Mouse (Mus musculus) right cerebral cortex, adult 18-20 months (tissue): ENCODE results near the gene Mrpl9.
A peak's percentile ranks its signal among the peaks of the same experiment; 100 is the strongest.

Source experiments
- DNase-seq: peaks from one replicate; pipeline ENCODE4 v3.0.0; 2022; ENCODE audit warnings: mixed read lengths

Mrpl9 gene

DNA sequence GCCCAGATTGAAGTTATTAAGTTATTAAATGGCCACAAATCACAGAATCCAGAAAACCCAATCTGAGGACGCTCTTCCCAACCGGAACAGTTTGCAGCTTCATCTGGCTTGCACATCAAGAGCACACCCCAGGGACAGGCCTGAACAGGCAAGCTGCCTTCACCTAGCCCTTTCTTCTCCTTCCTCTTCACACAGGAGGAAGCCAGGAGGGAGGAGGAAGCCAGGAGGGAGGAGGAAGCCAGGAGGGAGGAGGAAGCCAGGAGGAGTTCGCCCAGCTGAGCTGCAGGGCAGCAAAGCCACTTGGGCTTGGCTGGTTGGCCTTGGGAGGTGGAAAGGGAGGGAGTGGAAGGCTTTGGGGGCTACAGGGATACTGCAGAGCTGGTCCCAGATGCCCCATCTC is 25.8 kb downstream of the Mrpl9 start:
- DNase-seq, result no peak

DNA sequence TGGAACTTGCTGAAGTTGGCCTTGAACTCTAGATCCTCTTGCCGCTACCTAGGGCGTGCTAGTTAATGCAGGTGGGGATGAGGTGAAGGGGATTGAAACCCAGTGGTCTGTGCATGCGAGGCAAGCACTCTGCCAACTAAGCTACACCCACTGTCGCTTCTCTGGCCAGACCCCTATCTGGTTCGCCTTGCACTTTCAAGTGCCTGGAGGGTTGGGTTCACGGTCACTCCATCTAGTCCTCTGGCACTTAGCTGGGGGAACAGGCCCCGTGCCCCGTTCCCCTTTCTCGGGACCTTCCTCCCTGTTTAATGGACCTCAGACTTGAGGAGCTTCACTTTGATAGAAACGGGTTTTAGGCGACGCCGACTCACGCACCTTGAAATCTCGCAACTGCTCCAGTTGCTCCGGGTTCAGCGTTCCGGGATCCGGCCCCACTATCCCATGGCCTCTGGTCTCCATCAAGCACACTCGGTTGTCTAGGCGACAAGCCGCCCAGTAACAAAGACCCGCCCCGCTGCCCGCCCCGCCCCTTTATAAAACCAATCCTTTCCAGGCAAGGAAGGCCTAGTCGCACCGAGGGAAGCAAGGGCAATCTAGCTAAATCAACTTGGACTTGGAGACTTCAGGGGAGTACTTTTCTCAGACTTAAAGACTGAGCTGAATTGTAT is 29.5 kb downstream of the Mrpl9 start:
- no peak for DNase-seq

DNA sequence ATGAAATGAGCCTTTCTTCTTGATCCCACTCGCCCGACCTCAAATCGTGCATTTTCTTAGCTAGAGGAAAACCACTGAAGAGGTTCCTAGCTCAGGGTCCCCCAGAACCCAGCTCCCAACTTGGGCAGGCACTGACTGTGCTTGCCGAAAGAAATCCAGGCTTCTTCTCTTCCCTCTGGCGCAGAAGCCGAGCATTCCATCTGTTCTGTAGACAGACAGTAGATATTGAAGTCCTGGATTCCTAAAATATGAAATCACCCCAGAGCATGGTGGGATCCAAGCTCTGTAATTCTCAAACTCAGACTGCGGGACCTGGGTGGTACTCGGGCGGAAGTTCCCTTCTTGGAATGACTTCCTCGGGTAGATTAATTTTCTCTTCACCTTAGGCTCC is 30.0 kb downstream of the Mrpl9 start:
- DNase-seq, result no peak

DNA sequence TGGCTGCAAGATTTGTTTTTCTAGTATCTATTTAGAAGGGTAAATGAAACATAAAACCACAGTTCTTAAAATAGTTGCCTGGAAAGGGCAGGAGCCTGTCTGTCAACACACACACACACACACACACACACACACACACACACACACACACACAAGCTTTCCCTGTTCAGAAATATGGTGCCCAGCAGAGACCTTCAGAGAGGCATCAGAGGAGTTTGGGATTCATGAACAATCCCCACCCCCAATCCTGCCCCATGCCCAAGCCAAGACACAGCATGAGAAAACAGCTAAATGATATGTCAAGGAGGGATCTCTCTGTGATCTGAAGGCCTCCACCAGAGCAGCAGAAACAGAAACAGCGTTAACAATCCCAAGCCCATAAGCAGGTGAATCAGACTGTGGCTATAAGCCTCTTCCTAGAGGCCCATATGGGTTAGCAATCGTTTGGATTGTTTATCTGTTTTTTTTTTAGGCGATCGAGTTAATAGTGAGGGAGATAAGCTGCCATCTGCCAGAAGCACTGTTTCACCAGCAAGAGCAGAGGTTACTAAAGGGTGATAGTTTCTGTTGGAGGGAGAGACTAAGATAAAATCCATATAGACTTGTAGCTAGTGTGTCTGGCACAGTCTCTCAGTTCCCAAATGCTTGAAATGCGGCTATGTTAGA is 30.6 kb downstream of the Mrpl9 start:
- no peak for DNase-seq

DNA sequence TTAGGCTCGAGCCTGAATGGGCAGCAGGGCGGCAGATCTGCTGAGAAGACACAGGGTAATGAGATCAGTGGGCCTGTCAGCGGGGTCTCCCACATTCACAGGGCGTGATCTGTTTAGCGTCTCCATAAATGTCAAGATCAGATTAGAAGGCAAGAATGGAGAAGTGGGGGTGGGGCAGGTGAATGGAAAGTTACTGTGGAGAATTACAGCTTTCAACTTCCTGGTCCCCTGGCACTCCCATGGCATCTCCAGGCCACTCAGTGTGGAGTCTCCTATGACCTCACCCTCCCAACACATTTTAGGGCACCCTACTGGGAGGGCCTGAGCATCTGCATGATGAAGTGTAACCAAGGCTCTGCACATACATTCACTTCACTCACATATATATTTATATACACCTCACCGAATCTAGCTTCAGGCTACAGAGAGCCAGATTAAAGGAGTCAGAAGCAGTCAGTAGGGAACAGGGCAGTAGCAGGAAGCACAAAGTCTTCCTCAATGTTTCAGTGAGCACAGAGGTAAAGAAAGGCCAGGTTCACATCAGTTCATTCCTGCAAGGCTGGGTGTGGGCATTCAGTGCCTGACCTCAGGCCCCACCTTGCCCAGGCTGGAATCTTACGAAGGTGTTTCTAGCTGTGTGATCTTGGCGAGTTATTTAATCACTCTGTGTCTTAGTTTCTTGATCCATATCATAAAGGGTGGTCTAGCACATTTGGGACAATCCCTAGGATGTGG is 33.4 kb downstream of the Mrpl9 start:
- no peak for DNase-seq

DNA sequence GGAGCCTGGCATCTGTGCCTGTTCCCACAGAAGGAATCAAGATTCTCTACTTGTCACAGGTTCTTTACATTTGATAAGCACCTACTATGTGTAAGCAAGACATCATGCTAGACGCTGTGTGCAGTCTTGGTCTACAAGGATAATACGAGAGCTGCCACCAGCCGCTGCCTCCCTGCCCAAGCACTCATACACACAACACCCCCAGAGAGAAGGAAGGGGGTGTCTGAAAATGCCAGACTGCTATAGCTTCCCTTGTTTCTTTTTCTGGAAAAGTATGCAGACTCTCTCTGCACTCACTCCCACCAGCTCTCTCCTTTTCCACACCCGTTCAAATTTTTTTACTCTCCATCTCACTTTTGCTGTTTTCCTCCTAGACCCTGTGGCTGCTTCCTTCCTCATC is 34.3 kb downstream of the Mrpl9 start:
- peak; percentile 81 for DNase-seq

DNA sequence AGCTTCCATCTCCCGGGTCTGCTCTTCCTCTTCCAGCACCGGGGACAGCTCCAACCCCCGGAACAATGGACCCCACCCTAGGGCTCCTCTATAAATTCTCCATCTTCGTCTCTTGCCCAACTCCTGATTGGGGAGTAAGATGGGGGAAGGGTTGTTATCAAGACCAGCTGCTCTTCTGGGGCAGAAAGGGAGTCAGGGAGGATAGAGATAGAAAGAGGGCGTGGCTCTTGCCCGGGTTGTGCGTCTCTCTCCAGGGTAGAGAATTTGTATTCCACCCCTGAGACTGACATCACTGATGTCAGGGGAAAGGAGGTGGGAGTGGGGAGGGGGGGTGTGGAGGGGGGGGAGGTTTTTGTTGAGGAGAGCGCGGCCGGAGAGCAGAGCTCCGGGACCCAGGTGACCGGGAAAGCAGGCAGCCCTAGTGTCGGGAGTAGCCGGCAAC is 34.9 kb downstream of the Mrpl9 start, which contains the start of gene Celf3:
TSS of gene Celf3 (plus strand) at position 315 of the 442 bp plus-strand sequence.
- DNase-seq, result peak; percentile 85

DNA sequence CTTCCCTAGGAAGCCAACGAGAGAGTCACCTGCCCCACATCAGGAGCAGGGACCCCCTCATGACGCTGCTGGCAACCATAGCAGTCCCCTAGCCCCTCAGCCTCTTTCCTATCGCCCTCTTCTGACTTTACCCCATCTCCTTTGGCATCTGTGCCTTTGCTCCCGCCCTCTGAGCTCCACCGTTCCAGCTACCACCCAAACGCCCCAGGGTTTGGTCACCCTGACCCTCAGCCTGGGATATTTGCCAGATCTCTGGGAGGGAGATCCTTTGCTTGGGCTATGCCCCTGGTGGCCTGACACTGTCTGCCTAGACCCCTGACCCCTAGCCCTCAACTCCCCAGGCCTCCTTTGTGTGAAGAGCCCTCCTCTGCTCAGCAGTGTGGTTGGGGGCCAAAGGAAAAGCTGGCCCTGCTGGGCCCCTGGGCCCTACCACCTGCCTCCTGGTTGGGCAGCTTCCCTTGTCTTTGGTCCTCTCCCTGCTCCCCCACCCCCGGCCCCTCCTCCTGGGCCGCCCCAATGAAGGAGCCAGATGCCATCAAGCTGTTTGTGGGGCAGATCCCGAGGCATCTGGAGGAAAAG is 35.6 kb downstream of the Mrpl9 start:
- DNase-seq, result no peak

DNA sequence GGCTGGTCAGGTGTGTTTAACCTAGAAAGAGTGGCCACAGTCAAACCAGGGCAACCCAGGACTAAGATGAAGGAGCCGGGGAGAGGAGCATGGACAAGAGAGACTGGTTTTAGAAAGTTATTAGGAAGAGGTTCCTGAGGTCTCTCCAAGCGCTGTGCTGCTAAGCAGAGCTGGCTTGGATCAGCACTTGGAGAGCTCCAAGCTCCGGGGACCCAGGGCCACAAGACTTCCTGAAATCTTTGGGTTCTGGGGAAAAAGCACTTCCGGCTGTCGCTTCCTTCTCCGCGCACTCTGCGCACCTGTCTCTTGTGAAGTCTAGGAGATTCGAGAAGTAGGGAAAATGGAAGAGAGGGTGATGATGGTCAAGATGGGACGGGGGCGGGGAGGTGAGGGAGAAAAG is 36.4 kb downstream of the Mrpl9 start:
- no peak for DNase-seq

DNA sequence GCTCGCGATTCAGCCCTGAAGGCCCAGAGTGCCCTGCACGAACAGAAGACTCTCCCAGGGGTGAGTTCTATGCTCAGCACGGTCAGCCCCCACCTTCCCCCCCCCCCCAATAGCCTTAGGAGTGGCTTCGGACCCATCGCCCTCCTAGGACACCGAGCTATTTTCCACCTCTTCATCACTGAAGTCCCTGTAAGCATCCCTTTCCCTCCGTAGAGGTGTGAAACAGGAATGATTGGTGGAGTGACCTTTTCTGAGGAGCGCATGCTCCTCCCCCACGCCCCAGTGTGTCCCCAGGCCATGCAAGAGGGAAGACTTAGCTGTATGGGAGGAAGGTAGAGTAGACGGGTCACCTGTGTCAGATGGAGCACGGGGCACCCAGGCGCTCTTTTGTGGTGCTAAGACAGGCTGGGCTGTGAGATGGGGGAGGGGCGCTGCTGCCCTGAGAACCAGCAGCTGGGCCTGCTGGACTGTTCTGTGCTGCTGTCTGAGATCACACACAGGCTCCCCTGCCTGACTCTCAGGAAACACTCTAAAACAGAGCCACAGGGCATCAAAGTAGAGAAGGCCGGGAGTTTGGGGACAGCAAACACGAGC is 37.3 kb downstream of the Mrpl9 start, which contains the start of gene Riiad1:
TSS of gene Riiad1 (minus strand) at position 51 of the 594 bp plus-strand sequence.
- DNase-seq, result no peak

DNA sequence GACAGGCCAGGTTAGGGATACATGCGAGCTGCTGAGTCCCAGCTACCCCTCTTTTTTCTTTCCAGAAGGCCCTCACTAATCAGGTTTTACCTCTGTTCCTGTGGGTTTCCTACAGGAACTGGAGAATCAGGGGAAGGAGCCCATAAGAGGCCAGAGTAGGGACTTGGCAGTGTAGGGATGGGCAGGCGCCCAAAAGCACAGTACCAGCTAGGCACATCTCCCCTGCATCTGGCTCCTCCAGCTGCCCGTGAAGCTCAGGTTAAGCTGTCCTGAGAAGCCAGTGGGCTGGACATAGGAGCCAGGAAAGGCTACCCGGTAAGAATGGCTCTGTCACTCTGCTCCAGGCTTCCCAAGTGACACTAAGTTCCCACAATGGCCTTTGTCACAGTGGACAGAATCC is 38.3 kb downstream of the Mrpl9 start:
- DNase-seq, result no peak

DNA sequence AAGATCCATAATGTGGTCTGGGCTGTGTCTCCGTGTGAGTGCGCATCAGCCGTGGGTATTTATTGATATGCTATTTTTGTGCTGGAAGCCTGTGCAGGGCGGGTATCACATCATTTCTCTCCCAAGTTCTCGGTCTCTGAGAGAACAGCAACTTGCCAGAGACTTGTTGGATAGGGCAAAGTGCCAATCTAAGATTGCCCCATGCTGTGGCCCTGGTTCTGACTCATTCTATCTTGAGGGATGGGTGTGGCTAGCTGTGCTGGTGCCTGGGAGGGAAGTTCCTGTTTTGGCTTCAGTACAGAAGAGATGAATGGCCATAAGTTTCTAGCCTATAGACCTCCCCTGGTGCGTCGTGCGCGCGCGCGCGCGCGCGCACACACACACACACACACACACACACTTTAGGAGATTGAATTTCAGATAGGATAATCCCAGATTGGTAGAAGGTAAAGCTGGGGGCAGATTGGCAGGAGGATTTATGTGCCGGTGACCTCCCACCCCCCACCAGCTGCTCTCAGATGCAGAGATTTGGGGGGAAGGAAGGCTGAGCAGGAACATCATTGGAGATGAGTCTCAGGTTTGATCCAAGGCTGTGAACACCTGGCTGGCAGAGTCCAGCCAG is 39.8 kb downstream of the Mrpl9 start:
- no peak for DNase-seq

DNA sequence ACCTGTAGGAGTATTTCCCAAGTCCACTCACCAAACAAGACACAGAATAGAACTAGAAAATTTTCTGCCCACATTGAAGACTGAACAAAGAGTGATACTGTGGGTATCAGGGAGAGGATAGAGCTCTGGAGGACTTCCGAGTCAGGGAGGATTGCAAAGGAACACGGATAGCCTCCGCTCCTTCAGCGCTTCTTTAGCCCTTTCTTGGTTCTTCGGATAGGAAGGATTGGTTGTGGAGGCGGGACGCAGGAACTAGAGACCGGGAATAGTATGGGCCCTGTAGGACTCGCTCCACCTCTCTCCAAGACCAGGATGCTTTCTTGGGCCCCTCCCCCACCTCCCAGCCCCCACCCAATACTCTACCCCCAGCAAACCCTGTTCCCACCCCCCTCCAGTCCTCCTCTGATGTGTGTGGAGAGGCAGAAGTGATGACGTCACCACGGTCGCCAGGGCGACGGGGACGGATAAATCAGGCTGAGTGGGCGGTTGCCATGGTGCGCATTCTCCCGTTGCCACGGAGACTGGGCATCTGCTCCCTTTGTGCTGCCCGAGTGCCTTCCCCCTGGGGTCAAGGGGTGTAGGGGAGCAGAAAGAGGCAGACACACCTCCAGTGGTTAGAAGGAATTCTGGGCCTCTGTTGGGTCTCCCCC is 40.8 kb downstream of the Mrpl9 start:
- DNase-seq, result peak; percentile 98

DNA sequence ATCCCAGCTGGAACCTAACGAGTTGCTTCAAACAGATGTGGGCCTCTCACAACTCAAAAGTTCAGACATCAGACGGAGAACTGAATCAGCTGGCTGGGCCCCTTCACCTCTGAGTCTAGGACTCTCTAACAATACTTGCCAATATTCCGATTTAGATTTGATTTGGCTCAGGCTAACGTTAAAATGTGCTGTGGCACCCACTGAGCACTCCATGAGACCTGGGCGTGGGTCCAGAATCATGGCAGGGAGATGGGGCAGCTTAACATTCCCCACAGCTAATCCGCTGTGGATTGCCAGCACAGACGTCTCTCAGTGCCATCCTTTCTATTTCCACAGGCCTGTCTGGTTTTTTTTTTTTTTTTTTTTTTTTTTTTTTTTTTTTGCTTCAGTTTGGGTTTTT is 42.8 kb downstream of the Mrpl9 start:
- DNase-seq, result no peak

DNA sequence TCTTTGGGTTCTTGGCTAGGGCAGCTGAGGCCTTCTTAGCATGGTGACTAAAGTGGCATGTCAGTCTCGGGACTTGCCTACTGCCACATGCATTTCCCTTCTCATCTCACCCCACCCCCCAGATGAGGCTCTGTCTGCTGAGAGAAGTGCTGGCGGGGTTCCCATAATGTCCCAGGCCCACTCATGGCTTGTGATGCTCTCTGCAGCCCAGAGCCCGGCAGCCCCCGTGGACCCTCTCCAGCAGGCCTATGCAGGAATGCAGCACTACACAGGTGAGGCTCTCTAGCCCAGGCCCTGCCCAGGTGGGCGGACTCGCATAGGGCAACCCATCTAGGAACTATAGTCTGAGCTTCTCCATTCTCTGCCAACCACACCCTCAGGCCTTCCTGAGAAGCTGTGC is 44.5 kb downstream of the Mrpl9 start:
- no peak for DNase-seq

DNA sequence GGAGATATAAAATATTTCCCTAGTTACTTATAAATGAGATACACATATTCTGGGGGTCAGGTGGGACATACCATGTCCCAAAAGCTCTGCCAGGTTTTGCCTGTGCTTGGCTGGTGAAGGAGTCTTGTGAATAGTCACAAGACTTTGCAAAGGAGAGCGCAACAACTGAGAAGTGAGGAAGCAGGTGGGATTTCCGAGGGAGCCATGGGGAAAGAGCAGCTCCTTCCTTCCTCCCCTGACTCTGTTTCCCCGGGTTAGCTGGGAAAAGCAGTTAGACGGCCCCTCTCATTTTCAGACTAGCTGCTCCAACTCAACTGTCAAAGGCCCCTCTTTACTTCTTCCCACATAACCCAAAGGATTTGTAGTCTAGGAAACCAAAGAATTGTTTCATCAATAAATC is 54.0 kb downstream of the Mrpl9 start:
- DNase-seq, result no peak
